Mouse (Mus musculus) NIH3T3 (cell line): ENCODE data around the gene Stxbp6.

Source experiments
- DNase-seq: peaks from one replicate; pipeline ENCODE4 v3.0.0-alpha.2; 2012; ENCODE audit warnings: low read depth

The Stxbp6 gene

DNA sequence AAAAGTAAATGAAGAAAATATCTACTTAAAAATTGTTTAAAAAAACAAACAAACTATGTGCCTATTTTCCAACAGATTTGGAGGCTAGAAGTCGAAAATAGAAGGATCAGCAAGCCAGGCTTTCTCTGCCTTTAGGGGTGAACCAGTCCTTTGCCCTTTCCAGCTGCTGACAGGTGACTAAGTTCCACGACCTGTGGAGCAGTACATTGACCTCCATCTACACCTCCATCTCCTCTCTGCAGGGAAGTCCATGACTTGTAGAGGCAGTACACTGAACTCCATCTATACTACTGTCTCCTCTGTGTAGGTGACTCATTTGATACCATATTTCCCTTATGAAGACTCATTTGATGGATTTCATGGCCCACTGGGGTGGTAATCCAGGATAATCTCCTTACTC is 78.2 kb downstream of the Stxbp6 start:
- DNase-seq: no peak

- DNase-seq: no peak
Observed at GRCm38 (mm10) chr12:44993391-44993790, 81.1 kb downstream of the Stxbp6 start.

- DNase-seq: no peak
Observed at GRCm38 (mm10) chr12:44992847-44993246, 81.7 kb downstream of the Stxbp6 start.

GRCm38 (mm10) chr12:44990379-44990778 is 84.1 kb downstream of the Stxbp6 start:
- DNase-seq: no peak

DNA sequence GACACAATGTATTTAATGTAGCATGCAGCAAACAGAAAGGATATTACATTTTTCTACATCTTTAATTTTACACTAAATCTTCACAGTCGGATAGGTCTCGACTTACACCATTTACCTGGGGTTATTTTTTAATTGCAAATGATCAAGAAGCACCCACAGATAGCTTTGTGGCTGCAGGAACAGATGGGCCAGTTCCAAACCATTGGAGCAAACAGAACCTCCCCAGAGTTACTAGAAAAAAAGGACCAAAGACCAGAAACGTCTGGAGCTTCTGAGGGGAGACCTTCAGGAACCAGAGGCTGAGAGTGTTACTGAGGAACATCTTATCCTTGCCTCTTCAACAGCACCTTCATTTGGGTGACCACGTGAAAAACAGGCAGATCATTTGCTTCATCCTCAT is 85.5 kb downstream of the Stxbp6 start:
- no peak for DNase-seq

GRCm38 (mm10) chr12:44987762-44988161 is 86.7 kb downstream of the Stxbp6 start:
- DNase-seq: no peak

DNA sequence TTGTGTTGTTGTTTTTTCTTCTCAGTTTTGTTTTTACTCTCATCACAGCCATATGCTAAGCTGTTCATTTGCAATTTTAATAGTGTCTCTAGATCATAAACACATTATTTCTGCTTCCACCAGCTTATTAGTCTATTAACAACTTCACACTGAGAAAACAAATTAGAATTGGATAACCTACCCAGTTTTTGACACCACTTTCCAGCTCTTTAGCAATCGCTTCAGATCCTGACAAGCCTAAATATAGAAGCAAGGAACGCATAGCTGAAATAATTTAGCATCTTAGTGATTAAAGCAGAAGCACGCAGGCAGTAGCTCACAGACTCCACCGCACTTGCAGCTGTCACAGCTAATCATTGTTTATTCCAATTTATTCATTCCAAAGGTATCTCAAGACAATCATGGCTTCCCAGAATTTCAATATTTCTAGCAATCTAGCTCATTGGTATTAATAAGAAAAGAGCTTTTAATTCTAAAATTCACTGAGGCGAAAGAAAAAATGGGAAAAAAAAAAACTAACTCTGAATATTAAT is 95.1 kb downstream of the Stxbp6 start:
- no peak for DNase-seq

GRCm38 (mm10) chr12:44975266-44975665 is 99.2 kb downstream of the Stxbp6 start:
- DNase-seq: no peak

GRCm38 (mm10) chr12:44971477-44971876 is 103.0 kb downstream of the Stxbp6 start:
- no peak for DNase-seq

DNA sequence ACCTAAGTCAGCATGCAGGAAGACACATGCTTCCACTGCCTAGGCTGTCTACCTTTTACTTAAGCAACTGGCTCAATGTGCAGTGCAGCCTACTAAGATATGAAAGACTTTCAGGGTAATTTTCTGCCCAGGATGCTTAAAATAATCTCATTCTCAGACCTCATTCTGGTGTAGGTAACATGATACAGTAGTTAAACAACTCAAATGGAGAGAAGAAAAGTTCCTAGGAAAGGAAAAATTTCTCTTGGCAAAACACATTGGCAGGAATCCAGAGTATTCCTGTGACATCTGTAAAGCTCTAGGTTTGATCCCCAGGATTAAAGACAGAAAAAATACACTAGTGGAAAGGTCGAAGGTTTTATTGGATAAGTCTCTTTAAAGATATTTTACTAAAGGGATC is 107.1 kb downstream of the Stxbp6 start:
- DNase-seq: no peak

- DNase-seq: no peak
Observed at GRCm38 (mm10) chr12:44957474-44957873, 117.0 kb downstream of the Stxbp6 start.

DNA sequence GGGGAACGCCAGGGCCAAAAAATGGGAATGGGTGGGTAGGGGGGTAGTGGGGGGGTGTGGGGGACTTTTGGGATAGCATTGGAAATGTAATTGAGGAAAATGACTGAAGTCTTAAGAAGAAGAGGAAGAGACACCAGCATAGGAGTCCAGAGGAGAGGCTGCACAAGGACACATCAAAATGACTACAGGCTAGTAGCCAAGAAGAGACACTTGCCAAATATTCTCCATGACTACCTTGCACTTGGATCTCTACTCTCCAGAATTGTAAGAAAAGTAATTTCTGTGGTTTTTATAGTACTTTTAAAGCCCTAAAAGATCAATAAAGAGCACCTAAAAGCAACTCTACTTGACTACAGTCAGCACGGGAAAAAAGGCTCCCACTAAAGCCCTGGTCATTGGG is 121.4 kb downstream of the Stxbp6 start:
- DNase-seq: no peak

- no peak for DNase-seq
Observed at GRCm38 (mm10) chr12:44952072-44952471, 122.4 kb downstream of the Stxbp6 start.

- DNase-seq: no peak
Observed at GRCm38 (mm10) chr12:44950559-44950958, 124.0 kb downstream of the Stxbp6 start.

DNA sequence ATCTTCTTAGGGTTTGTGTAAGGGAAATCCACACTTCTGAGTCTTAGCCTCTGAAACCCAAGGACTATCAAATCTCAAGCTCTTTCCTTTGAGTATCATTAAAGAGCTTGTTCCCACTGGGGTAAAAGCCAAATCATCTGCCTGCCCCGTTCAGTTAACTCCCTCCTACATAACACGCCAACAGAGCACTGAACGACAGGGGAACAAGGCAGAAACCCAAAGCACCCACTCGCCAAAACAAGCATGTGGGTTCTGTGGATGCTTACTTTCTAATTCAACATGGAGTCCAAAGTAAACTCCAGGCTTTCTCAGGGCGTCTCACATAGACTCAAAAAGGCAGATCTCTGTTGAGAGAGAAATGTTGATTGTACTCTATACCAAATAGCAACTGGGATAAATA is 126.7 kb downstream of the Stxbp6 start:
- no peak for DNase-seq

- no peak for DNase-seq
Observed at GRCm38 (mm10) chr12:44940325-44940724, 134.2 kb downstream of the Stxbp6 start.

- DNase-seq: no peak
Observed at GRCm38 (mm10) chr12:44939106-44939505, 135.4 kb downstream of the Stxbp6 start.

GRCm38 (mm10) chr12:44932954-44933353 is 141.6 kb downstream of the Stxbp6 start:
- DNase-seq: no peak

DNA sequence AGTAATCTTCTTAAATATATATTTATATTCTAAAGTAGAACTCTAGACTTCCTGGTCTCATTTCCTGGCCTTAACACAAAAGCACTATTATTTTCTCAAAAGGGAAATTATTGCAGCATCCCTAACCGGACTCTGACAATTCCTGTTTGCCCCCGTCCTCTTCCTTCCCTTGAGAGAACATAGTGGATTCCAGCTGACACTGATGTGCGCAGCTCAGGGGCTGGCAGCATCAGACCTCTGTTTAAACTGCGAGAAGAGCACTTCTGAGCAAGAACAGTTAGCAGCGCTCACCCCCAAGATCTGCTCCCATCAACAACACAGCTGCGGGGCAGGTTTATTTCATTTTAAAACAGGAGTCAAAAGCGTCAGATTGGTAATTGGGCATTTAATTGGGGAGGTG is 142.8 kb downstream of the Stxbp6 start:
- DNase-seq: no peak

DNA sequence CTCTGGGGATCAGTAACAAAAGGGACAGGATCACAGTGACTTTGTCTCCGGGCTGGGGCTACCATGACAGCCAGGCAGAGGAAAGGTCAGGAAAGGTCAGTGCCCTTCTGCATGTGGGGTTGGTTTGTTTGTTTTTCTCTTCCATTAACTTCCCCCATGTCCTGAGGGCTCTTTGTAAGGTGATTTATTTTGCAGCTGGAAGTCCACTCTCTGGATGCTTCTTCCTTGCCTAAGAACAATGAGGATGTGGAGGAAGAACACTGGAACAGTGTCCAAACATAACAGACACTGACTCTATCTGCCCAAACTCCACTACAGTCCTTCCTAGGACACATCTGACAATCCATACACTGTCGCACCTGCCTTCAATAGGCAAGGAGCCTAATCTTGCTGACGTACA is 146.1 kb downstream of the Stxbp6 start:
- no peak for DNase-seq

DNA sequence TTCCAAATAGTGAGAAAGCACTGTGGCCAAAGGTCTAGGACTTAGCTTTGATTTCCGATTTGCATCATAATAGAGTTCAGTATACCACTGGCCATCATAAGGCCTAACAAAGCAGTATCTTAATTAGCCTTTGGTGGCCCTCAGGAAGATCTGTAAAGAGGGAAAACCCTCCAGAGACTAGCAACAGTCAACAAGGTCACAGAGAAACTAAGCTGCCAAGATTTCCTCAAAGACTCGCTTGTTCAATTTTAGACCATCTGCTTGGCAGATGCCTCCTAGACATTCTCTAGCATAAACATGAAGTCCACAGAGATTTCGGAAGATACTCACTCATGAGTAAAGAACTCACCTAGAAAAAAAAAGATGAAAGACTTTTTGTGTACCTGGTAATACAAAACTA is 148.6 kb downstream of the Stxbp6 start:
- no peak for DNase-seq

GRCm38 (mm10) chr12:44923273-44923672 is 151.2 kb downstream of the Stxbp6 start:
- DNase-seq: no peak

GRCm38 (mm10) chr12:44922241-44922640 is 152.3 kb downstream of the Stxbp6 start:
- DNase-seq: no peak

DNA sequence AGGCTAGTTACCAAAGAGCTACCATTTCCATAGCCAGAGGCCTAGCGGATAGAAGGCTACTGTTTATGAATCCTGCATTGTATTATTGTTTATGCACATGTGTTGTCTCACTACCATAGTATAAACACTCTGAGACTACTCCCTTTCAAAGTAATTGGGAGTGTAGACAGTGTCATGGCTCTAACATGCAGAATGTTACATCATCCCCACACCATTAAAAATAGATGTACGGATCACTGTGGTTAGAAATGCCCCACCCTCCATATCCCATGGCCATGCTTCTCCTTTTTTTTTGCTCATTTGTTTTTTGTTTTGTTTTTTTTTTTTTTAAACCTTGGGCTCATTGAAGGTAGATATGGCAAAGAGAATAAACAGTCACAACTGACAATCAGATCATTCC is 154.9 kb downstream of the Stxbp6 start:
- DNase-seq: no peak

GRCm38 (mm10) chr12:44918929-44919328 is 155.6 kb downstream of the Stxbp6 start:
- DNase-seq: no peak
